Mouse (Mus musculus) subcutaneous adipose tissue, adult 2 months (tissue): ENCODE data around the gene Ctnnal1. TPM values are rescaled to one million over a fixed set of nuclear protein-coding genes. Genes with fewer than 3 reads are reported as not detected.

ENCODE experiments used
- polyA plus RNA-seq: library from polyadenylated mRNA; depleted of rRNA; stranded (reverse); fragments of >200 nt; gene quantifications from 2 replicates; pipeline ENCODE4 v1.2.3, GENCODE M21; 2012; ENCODE audit warnings: low replicate concordance; rRNA removed

Gene Ctnnal1
- 19.9 and 21.5 TPM in 2 replicates for polyA plus RNA-seq

DNA sequence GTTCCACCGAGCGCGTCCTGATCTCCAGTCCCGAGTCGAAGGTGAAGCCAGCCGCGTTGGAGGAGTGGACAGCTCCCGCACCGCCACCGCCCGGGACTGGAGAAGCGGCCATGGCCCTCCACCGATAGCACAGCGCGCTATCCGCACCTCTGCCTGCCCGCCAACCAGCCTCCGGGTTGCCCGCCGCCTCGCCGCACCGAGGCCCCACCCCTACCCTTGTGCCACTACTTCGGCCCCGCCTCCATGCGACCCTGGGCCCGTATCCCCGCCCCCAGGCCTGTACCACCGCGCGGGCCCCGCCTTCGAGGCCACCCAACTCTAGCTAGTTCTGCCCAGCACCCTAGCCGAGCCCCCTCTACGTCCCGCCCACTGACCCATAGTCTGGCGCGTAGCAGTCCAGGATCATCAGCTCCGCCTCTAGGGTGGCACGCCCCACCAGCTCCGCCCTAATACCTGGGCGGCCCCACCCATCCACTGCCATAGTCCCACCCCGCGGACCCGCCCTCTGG is at the start of gene Ctnnal1:
Ctnnal1 (minus strand) TSS at position 186 of the 509 bp plus-strand sequence.

DNA sequence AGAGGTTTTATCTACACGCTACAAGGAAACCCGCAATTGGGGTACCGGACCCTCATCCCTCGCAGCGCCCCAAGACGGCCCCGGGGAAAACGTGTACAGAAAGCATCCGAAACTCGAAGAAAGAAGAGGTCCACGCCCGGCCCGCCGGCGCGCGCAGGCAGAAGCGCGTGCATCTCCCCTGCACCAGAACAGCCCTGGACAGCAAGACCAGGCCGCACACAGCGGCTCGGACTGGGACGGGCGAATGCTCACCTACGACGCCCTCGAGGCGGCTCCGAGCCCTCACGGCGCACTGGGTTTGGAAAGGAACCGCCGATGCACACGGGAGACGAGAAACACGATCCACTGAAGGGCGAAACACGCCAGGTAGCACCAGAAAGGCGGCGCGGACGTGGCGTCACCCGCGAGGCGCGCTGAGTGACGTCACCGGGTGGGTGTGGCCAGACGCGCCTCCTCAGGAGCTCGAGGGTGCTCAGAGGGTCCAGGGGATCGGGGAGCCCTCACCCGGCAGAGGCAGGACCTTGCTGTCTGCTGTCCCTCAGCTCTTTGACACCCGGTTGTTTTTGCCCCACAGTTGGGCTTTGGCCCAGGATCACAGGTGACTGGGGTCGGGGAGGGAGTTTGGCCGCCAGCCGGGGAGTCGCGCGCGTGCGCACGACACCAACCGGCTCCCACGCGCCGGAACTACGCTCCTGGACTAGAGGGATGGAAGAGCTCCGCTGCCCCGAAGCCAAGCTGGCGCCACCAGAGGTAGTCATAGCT is 62.9 kb downstream of the Ctnnal1 start, which contains the start of the genes Elp1 and Fam206a:
Elp1 (minus strand) TSS at position 425 of the 762 bp plus-strand sequence.
Fam206a (plus strand) TSS at position 439 of the 762 bp plus-strand sequence.

Other genes starting within 250 kb of the Ctnnal1 start
- not detected in 2 replicates for gene Gm26657, start 125.1 kb downstream of the Ctnnal1 start, polyA plus RNA-seq
- 0.07 and 0.13 TPM in 2 replicates for gene Actl7b, start 123.7 kb downstream of the Ctnnal1 start, polyA plus RNA-seq
- not detected in 2 replicates for gene Actl7a, start 121.8 kb downstream of the Ctnnal1 start, polyA plus RNA-seq
- gene Elp1, start 62.9 kb downstream of the Ctnnal1 start, polyA plus RNA-seq: 14.9 and 24.3 TPM in 2 replicates
- gene Fam206a, start 62.8 kb downstream of the Ctnnal1 start, polyA plus RNA-seq: 4.1 and 8.7 TPM in 2 replicates
- 17.2 and 19.6 TPM in 2 replicates for gene Tmem245, start 82.2 kb upstream of the Ctnnal1 start, polyA plus RNA-seq
- gene Frrs1l, start 125.2 kb upstream of the Ctnnal1 start, polyA plus RNA-seq: 0.13 TPM in 1 of 2 replicates, not detected in the other